Mouse (Mus musculus) telencephalon, adult 2 months (tissue): Measurements from ENCODE around the gene Fam3c.

Experiments used
- DNase-seq: peaks from one replicate; pipeline ENCODE4 v3.0.0-alpha.2; 2011; ENCODE audit warnings: low read depth, low spot score

The Fam3c gene

GRCm38 (mm10) chr6:22356086-22356507 lies at the start of gene Fam3c:
Fam3c (minus strand) TSS chr6:22356243.
- peak; percentile 78 for DNase-seq

- no peak for DNase-seq
Observed at GRCm38 (mm10) chr6:22405021-22405420, 49.0 kb upstream of the Fam3c start.

GRCm38 (mm10) chr6:22403736-22404135 lies 47.7 kb upstream of the Fam3c start:
- DNase-seq: no peak

- no peak for DNase-seq
Observed at GRCm38 (mm10) chr6:22403317-22403716, 47.3 kb upstream of the Fam3c start.

DNA sequence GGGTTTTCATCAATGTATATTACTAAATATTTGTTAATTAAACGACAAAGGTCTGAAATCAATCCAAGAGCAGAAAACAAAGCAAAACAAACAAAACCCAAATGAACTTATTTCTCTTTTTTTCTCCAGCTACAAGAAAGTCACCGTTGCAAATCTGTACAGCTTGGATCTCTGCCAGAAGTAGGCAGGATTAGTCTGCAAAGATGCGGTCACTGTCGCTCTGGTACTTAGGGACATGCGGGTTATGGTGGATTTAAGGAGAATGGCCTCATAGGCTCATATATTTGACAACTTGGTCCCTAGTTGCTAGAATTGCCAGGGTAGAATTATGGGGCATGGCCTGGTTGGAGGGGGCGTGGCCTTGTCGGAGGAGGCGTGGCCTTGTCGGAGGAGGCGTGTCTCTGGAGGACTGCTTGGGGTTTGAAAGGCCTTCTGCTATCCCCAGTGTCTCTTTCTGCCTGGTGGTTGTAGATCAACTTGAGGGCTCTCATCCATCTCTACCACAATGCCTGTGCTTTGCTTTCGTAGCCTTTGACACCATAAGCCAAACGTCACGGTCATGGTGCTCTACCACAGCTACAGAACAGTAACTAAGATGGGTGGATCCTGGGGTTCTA lies 46.6 kb upstream of the Fam3c start:
- DNase-seq: no peak

- no peak for DNase-seq
Observed at GRCm38 (mm10) chr6:22402037-22402436, 46.0 kb upstream of the Fam3c start.

DNA sequence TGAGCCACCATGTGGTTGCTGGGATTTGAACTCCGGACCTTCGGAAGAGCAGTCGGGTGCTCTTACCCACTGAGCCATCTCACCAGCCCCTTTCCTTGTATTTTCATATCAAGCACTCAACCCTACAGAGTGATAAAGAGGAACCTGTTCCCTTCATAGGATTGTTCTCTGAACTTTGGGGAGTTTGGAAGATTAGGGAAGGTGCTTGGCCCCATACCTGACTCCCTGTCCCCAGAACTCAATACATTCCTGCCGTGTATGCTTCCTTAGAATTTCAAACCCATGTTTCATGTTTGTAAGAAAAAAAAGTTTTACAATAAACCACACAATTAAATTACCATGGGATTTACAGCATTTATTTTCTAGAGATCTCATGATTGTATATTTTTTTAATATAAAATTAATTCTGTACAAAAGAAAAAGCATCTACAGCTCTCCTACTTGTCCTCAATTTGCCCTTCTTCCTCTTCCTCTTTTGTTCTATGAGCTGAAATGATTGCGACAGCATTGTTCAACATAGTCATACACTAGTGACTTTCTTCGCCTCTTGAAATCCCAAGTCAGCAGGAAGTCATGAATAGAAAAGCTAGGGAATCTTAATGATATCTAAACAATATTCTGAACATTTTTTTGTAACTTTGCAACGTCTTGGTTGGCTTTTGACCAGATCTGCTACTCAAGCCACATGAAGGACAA lies 42.2 kb upstream of the Fam3c start:
- no peak for DNase-seq

GRCm38 (mm10) chr6:22395207-22395606 lies 39.2 kb upstream of the Fam3c start:
- no peak for DNase-seq

DNA sequence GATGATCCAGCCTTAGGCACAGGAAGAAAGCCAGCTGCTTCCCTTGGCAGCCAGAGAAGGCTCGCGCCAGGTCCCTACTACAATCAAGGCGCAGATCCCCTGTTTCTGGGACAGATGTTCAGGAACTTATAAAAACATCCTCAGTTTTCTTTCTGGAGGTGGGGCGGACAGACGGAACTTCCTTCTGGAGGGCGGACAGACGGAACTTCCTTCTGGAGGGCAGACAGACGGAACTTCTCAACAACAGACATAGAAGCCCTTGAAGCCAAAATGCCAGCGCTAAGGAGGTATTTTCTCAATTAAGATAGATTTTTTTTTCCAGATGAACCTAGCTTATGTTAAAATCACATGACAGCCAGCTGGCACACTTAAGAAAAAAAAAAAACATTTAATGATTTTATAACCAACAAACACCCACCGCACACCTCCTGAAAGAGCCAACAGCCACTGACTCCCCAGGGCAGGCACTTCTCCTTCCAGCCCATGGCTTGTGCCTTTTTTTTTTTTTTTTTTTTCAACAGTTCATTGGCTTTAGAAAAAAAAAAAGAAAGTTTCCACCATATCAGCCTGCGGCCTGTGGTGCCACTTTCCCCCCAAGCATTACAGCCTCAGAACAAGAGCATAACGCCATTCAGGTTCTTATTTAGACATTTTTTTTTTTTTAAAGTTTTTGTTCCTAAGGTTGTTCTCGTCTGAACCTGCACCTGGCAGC lies 34.8 kb upstream of the Fam3c start:
- DNase-seq: no peak

GRCm38 (mm10) chr6:22385254-22385870 lies 29.3 kb upstream of the Fam3c start:
- DNase-seq: no peak

- DNase-seq: no peak
Observed at GRCm38 (mm10) chr6:22380269-22380668, 24.2 kb upstream of the Fam3c start.

DNA sequence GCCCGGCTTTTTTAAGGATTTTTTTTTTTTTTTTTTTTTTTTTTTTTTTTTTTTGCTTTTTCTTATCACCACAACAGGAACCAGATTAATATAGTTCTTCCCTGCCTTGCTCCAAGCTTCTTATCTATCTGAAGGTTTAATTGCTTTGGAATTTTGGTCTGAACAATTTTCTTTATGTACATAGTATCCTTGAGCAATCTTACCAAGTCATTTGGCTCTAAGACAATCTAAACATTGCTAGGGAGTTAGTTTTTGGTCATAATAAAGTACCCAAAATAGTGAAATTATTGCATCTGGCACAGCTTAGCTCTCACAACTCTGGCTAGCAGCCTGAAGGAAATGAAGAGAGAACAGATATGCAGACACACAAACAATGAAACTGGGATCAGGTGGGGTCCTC lies 23.8 kb upstream of the Fam3c start:
- DNase-seq: no peak

DNA sequence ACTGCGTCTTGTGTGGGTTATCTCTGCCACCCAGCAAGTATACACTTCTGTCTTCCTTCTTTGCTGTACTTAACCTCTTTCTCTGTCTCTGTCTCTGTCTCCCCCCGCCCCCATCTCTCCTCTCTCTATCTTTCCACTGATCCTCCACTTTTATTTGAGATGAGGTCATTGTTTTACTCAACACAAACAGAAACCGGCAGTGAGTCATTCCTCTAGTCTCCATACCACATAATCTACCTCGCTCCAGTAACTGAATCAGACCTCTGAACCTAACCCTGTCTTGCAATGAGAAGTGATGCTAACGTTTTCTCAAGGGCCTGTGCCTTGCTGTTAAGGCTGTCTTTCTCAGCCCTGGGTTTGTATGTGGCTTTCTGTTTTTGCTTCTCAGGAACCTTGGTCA lies 22.4 kb upstream of the Fam3c start:
- no peak for DNase-seq

DNA sequence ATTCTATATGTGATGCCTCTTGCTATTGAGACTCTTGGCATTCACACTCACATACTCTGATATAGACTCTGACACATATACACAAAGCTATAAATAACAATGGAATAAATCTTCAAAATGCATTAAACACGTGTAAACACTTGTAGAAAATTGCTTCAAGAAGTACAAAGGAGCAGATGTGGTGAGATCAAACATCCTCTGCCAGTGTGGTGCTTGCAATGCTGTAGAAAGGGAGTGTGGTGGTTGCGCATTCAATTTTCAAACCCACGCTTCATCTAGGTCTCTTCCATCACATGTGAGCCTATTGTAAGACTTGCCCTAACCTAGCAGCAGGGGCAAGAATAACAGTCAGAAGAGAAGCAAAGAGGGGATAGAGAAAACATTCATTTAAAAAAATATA lies 18.7 kb upstream of the Fam3c start:
- no peak for DNase-seq

DNA sequence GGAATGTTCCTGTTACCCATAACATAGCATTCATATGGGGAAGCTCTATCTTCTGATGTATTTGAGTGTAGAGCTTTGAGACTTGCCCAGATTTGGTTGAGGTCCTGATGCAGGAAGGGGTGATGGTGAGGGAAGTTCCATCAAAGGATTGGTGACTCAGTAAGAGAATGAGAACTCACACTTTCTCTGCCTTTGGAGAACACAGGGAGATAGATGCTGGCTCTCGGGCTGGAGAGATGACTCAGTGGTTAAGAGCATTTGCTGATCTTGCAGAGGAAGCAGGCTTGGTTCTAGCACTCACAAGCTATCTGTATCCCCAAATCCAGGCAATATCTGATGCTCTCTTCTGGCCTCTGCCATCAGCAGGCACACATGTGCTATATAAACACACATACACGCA lies 17.4 kb upstream of the Fam3c start:
- no peak for DNase-seq

GRCm38 (mm10) chr6:22366977-22367376 lies 10.9 kb upstream of the Fam3c start:
- no peak for DNase-seq

DNA sequence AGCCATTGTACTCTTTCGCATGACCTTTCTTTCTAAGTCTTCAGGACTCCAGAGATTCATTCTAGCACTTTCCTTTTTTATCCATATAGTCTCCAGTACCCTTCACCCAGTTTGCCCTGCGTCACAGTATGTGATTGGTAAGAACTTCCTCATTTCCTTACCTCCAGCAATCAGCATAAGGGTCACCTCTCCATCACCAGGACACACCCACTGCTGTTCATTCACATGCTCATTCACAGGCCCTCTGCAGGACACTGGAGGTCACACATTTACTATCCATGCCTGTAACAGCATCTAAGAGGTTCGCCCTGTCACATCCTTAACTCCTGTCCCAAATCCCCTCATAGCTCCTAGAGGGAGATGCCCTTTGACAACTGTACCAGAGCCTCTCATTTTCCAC lies 7.5 kb upstream of the Fam3c start:
- DNase-seq: no peak

- no peak for DNase-seq
Observed at GRCm38 (mm10) chr6:22361941-22362340, 5.9 kb upstream of the Fam3c start.

DNA sequence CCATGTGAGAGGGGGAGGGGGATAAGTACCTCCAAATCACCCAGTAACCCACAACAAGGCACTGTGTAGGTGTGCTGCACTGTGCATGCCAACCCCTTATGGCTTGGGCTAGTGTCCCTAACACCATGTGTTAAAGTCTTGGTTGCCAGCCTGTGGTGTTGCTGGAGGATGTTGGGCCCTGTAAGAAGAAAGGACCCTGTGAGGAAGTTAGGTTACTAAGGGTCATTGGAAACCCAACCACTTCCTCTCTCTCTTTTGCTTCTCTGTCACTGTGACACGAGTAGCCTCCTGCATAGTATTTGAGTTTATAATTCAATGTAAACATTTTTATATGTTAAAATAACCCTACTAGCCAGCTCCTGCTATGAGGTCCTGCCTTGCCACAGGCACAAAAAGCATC lies 3.0 kb upstream of the Fam3c start:
- DNase-seq: no peak

GRCm38 (mm10) chr6:22357351-22357750 lies 1.3 kb upstream of the Fam3c start:
- DNase-seq: no peak

GRCm38 (mm10) chr6:22355396-22356085 lies 502 bp downstream of the Fam3c start:
- DNase-seq: no peak

DNA sequence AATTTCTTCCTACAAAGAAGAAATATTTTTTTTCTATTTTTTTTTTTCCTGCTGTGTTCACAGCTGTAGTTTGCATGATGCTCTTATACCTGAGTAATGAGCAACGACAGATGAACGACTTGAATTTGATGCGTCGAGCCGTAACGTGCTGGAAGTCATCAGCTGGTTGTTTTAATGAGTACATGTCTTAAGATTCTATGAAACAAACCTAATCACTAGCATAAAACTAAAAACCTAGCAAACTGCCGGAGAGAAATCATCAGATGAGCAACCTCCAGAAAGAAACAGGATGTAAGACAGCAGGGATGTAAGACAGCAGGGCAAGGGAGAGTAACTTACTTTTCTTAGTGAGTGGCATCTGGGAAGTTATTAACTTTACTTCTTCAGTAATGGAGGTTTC lies 1.4 kb downstream of the Fam3c start:
- no peak for DNase-seq
